In the genomic region with DNA sequence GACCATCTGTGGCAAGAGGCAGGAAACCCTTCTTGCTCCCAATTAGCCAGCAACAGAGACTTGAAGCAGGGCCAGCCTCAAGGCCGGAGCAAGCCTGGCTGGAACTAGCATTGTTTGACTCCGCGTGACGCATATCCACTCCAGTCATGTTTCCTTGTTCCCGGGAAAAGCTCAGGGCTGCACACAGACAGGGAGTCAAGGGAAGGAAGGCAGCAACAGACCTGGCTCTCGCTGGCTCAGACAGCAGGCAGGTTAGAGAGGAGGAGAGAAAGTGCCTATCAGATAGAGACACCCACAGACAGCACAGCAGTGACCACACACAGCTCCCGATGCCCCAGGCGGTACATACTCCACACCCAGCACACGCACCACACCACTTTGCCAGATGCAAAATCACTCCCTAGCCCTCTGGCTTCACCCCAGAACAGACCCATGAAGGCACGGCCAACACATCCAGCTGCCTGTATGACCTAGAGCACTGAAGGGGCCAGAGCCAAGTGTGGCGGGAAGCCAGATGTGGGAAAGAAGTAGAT, we compare ENCODE assay signal across 8 mouse cellular contexts.
DNase-seq lines count a peak whose midpoint lies in the region; ATAC-seq and TF ChIP-seq lines count a peak whose summit lies in the region.

No protein-coding gene starts in this region.

- TF ChIP-seq CTCF in E14TG2a.4 (conservative IDR thresholded peaks at IDR 0.05; ENCODE audit: low read length) = no peak
- no peak for TF ChIP-seq CTCF in forebrain, postnatal 0 days (IDR thresholded peaks at IDR 0.05; ENCODE audit: low read depth)

- no peak for TF ChIP-seq POLR2A in myocyte (IDR thresholded peaks at IDR 0.05; ENCODE audit: insufficient read length, low read depth)

- H3K36me3 ChIP-seq in E14TG2a.4 (ENCODE audit: insufficient read depth, low read length) (no peaks in the 10 kb centered on the region), myocyte (ENCODE audit: control insufficient read depth, insufficient read depth) (no peaks in the 10 kb centered on the region)
- no peaks in the 10 kb centered on the region for H3K36me3 ChIP-seq in forebrain, postnatal 0 days (ENCODE audit: insufficient read depth)
- H3K36me3 ChIP-seq in hindbrain, embryonic 13.5 days = no peaks in the 10 kb centered on the region
- no peaks in the 10 kb centered on the region for H3K36me3 ChIP-seq in limb, embryonic 15.5 days

- H3K4me1 ChIP-seq in E14TG2a.4 (replicated peaks; ENCODE audit: low read depth, low read length) = peaks cover 60% of the 10 kb centered on the region
- H3K4me1 ChIP-seq in forebrain, postnatal 0 days (ENCODE audit: insufficient read depth) = no peaks in the 10 kb centered on the region
- H3K4me1 ChIP-seq in hindbrain, embryonic 13.5 days (replicated peaks) = peaks cover 54% of the 10 kb centered on the region
- H3K4me1 ChIP-seq in limb, embryonic 15.5 days = peaks cover 95% of the 10 kb centered on the region

- ATAC-seq in forebrain, postnatal 0 days = peak; percentile 58
- ATAC-seq in hindbrain, embryonic 13.5 days (ENCODE audit: low FRiP score) = peak; percentile 32; the same call in 1 of the 2 replicates
- peak; percentile 30; the same call in 1 of the 2 replicates for ATAC-seq in limb, embryonic 15.5 days (ENCODE audit: insufficient number of reproducible peaks, low FRiP score, low TSS enrichment, low read depth)

- H3K4me3 ChIP-seq in E14TG2a.4 (replicated peaks; ENCODE audit: low read length) = peak overlapping the region; percentile 17; the same call in 1 of the 2 replicates
- H3K4me3 ChIP-seq in forebrain, postnatal 0 days (ENCODE audit: low read depth, low read length) = no peak overlapping the region
- H3K4me3 ChIP-seq in hindbrain, embryonic 13.5 days = no peak overlapping the region
- H3K4me3 ChIP-seq in limb, embryonic 15.5 days = no peak overlapping the region
- no peak overlapping the region for H3K4me3 ChIP-seq in myocyte

- no peaks in the 10 kb centered on the region for H3K9me3 ChIP-seq in E14TG2a.4 (ENCODE audit: low read length)
- H3K9me3 ChIP-seq in forebrain, postnatal 0 days (ENCODE audit: low read length) = no peaks in the 10 kb centered on the region
- H3K9me3 ChIP-seq in hindbrain, embryonic 13.5 days = no peaks in the 10 kb centered on the region
- H3K9me3 ChIP-seq in limb, embryonic 15.5 days = no peaks in the 10 kb centered on the region

- H3K4me2 ChIP-seq in forebrain, postnatal 0 days (ENCODE audit: low read depth) = no peak overlapping the region
- H3K4me2 ChIP-seq in hindbrain, embryonic 13.5 days = no peak overlapping the region
- peak overlapping the region; percentile 19; the same call in 1 of the 2 replicates for H3K4me2 ChIP-seq in limb, embryonic 15.5 days
- H3K4me2 ChIP-seq in myocyte (ENCODE audit: low read depth) = peak overlapping the region; percentile 72

- DNase-seq in adipocyte (ENCODE audit: low spot score) = peak; percentile 88
- DNase-seq in forebrain, postnatal 0 days = no peak
- DNase-seq in thymus, postnatal 10 days (ENCODE audit: low spot score in 2 of 2) = no peak
- no peak for DNase-seq in layer of hippocampus, adult 9-11 months

- peaks cover 40% of the 10 kb centered on the region for H3K27me3 ChIP-seq in E14TG2a.4 (ENCODE audit: insufficient read depth, low read length)
- no peaks in the 10 kb centered on the region for H3K27me3 ChIP-seq in forebrain, postnatal 0 days (ENCODE audit: insufficient read depth, low read length)
- no peaks in the 10 kb centered on the region for H3K27me3 ChIP-seq in hindbrain, embryonic 13.5 days
- H3K27me3 ChIP-seq in limb, embryonic 15.5 days = no peaks in the 10 kb centered on the region
- no peaks in the 10 kb centered on the region for H3K27me3 ChIP-seq in myocyte (ENCODE audit: control insufficient read depth, insufficient read depth, insufficient read length)

- H3K79me2 ChIP-seq in myocyte (ENCODE audit: control insufficient read depth, insufficient read depth) = peaks cover 74% of the 10 kb centered on the region

- 0 out of 2 replicates have a peak overlapping the region, but pooled peaks have one; percentile 15 for H3K27ac ChIP-seq in forebrain, postnatal 0 days (ENCODE audit: low read depth, low read length)
- H3K27ac ChIP-seq in hindbrain, embryonic 13.5 days = peak overlapping the region; percentile 65
- peak overlapping the region; percentile 80 for H3K27ac ChIP-seq in limb, embryonic 15.5 days

- H3K9ac ChIP-seq in forebrain, postnatal 0 days = no peak overlapping the region
- no peak overlapping the region for H3K9ac ChIP-seq in hindbrain, embryonic 13.5 days
- no peak overlapping the region for H3K9ac ChIP-seq in limb, embryonic 15.5 days

- 30% methylated on average over 11 of the region's 11 CpGs for WGBS in forebrain, postnatal 0 days
- 43% methylated on average over 11 of the region's 11 CpGs for WGBS in hindbrain, embryonic 13.5 days
- WGBS in limb, embryonic 15.5 days = 12% methylated on average over 11 of the region's 11 CpGs

- no peak overlapping the region for H3ac ChIP-seq in myocyte (ENCODE audit: control insufficient read depth, insufficient read length)

TF ChIP-seq in myocyte, 11 proteins besides CTCF, POLR2A, EP300 and RAD21:
- no peak for TF ChIP-seq USF1 (IDR thresholded peaks at IDR 0.05; ENCODE audit: low read depth)
- no peak for TF ChIP-seq POLR2AphosphoS2 (IDR thresholded peaks at IDR 0.05; ENCODE audit: insufficient read length, low read depth)
- TF ChIP-seq MYOD1 (IDR thresholded peaks at IDR 0.05; ENCODE audit: control insufficient read depth in 1 of 3, insufficient read length in 2 of 3, low read depth in 2 of 3) = peak in 2 of 3 experiments; percentile 12 to 20
- peak; percentile 25; the same call in 1 of the 2 replicates for TF ChIP-seq CEBPB (IDR thresholded peaks at IDR 0.05; ENCODE audit: insufficient read depth, poor library complexity, severe bottlenecking)

Comparison
In these comparisons a context has a peak if more than half of its experiments do, and no peak if none do; other contexts are left out.
1. H3K27ac ChIP-seq: peak in every context shown above with its lines; median percentile 80 in limb, embryonic 15.5 days; 65 in hindbrain, embryonic 13.5 days; 15 in forebrain, postnatal 0 days.
2. H3K4me2 ChIP-seq: peak in limb, embryonic 15.5 days (single experiment) and myocyte (single experiment); none in forebrain, postnatal 0 days (single experiment) and hindbrain, embryonic 13.5 days (single experiment).
3. Peak in every context shown above with its lines, with median percentiles within 50 percentile points of each other: ATAC-seq.